Mouse (Mus musculus) gonadal fat pad, adult 2 months (tissue): ENCODE data around the gene Gpm6b. TPM values are rescaled to one million over a fixed set of nuclear protein-coding genes. Genes with fewer than 3 reads are reported as not detected.

Source experiments
- DNase-seq: peaks from one replicate; pipeline ENCODE4 v3.0.0-alpha.2; 2012; ENCODE audit warnings: low read depth
- polyA plus RNA-seq: library from polyadenylated mRNA; depleted of rRNA; stranded (reverse); fragments of >200 nt; gene quantifications from 2 replicates; pipeline ENCODE4 v1.2.3, GENCODE M21; 2012; rRNA removed

Gene Gpm6b
- polyA plus RNA-seq, 1 experiment: 8.9 TPM

- no peak for DNase-seq
These were observed 117.6 kb downstream of the Gpm6b start for GRCm38 (mm10) chrX:166356276-166356675.

- DNase-seq: no peak
These were observed 120.2 kb downstream of the Gpm6b start for GRCm38 (mm10) chrX:166358955-166359354.

- DNase-seq: no peak
These were observed 121.3 kb downstream of the Gpm6b start for GRCm38 (mm10) chrX:166359927-166360440.

GRCm38 (mm10) chrX:166360455-166360854, 121.7 kb downstream of the Gpm6b start:
- DNase-seq: no peak

- DNase-seq: no peak
These were observed 126.9 kb downstream of the Gpm6b start for GRCm38 (mm10) chrX:166365458-166366213.

GRCm38 (mm10) chrX:166376681-166377328, 138.1 kb downstream of the Gpm6b start:
- DNase-seq: no peak

- no peak for DNase-seq
These were observed 139.9 kb downstream of the Gpm6b start for GRCm38 (mm10) chrX:166378652-166379051.

- DNase-seq: no peak
These were observed 144.9 kb downstream of the Gpm6b start for GRCm38 (mm10) chrX:166383606-166384005.

GRCm38 (mm10) chrX:166384935-166385334, 146.2 kb downstream of the Gpm6b start:
- no peak for DNase-seq

- no peak for DNase-seq
These were observed 147.9 kb downstream of the Gpm6b start for GRCm38 (mm10) chrX:166386656-166387055.

GRCm38 (mm10) chrX:166393753-166394152, 155.0 kb downstream of the Gpm6b start:
- DNase-seq: no peak

GRCm38 (mm10) chrX:166407865-166408264, 169.2 kb downstream of the Gpm6b start:
- no peak for DNase-seq

- DNase-seq: no peak
These were observed 177.5 kb downstream of the Gpm6b start for GRCm38 (mm10) chrX:166416196-166416595.

- DNase-seq: no peak
These were observed 196.1 kb downstream of the Gpm6b start for GRCm38 (mm10) chrX:166434812-166435211.

Other genes starting within 250 kb of the Gpm6b start
- gene Gemin8, start 68.5 kb upstream of the Gpm6b start, polyA plus RNA-seq: 4.5 and 4.6 TPM in 2 replicates
- gene Trappc2, start 201.7 kb downstream of the Gpm6b start, polyA plus RNA-seq: 5.3 and 6.3 TPM in 2 replicates
- 2.0 and 3.2 TPM in 2 replicates for gene Ofd1, start 201.8 kb downstream of the Gpm6b start, polyA plus RNA-seq
- 10.2 and 11.2 TPM in 2 replicates for gene Rab9, start 241.0 kb downstream of the Gpm6b start, polyA plus RNA-seq